Mouse (Mus musculus): ENCODE measurements around the gene Mettl24. TPM values are rescaled to one million over a fixed set of nuclear protein-coding genes. Genes with fewer than 3 reads are reported as not detected.

Gene Mettl24
- polyA plus RNA-seq (2011; ENCODE audit: insufficient read depth, insufficient read length, low replicate concordance, missing spikeins) = not detected in 2 replicates

DNA sequence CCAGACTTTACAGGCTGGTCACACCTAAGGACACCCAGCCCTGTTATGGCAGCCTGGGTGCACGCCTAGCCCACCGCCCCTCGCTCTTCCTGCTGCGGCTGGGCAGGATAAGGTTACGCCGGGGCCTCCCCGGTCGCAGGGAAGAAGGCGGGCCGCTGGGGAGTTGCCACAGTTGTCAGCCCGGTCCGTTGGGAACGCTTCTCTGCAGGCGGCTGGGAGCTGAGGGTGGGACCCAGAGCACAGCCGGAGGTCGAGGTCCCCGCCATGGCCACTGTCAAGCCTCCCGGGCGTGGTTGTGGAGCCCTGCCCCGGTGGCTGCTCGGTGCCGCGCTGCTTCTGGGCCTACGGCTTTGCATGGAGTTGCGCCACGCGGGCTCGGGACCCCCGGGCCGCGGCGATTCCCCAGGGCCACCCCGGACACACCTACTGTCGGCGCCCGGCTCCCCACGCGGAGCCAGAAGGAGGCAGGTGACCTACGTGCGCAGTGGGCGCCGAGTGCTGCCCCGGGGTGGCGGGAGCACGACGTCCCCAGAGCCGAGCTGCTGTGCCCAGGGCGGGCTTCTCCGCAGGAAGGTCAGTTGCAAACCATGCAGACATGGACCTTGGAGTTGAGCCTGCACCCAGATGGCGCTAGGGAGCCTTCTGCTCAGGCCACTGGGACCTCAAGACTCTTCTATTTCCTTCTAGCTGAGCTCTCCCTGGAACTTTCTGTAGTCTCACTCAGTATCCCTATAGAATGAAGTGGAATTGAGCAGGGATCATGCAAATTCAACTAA is at the start of gene Mettl24:
Gene Mettl24, plus strand, starts transcription at position 191 of the 776 bp plus-strand sequence.
- H3K4me3 ChIP-seq (replicated peaks; ENCODE audit: control insufficient read depth, low read depth, low read length) = no peak within 1 kb of the TSS
- under 1% methylated on average over 50 of the region's 50 CpGs for WGBS
- TF ChIP-seq CTCF (IDR thresholded peaks at IDR 0.05; ENCODE audit: control insufficient read depth, insufficient read depth, low read length) (no peak; the same call in 1 of the 2 replicates), POLR2A (IDR thresholded peaks at IDR 0.05; ENCODE audit: borderline replicate concordance, control insufficient read depth, low read depth, low read length) (no peak)
- no peak within 1 kb of the TSS for H3K27ac ChIP-seq (ENCODE audit: control insufficient read depth, insufficient read depth, low read depth, low read length, poor library complexity)
- no peaks in the 10 kb centered on the region; the same call in 1 of the 2 replicates for H3K4me1 ChIP-seq (ENCODE audit: control insufficient read depth, insufficient read depth, low read length)

DNA sequence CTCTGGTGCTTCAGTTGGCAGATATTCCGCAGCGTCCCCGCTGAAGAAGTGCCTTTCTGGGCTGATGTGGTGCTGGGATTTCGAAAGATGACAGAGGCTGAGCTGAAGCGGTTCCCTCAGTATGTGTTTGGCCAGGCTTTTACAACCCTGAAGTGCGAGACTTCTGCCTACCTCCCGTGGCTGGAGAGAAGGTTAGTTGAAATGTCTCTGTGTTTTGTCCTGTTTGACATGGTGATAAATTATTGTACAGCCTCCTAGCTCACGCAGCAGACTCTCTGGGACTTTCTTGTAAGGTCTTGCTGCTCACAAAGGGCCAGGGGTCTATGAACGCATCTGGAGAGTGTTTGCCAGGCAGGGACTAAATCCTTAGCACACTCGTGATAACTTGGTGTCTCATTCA is 45.8 kb upstream of the Mettl24 start:
- WGBS = 60% methylated on average over 10 of the region's 10 CpGs
- Histone ChIP-seq H3K4me3 (replicated peaks; ENCODE audit: control insufficient read depth, low read depth, low read length) (no peak overlapping the region), H3K4me1 (ENCODE audit: control insufficient read depth, insufficient read depth, low read length) (no peaks in the 10 kb centered on the region), H3K27ac (ENCODE audit: control insufficient read depth, insufficient read depth, low read depth, low read length, poor library complexity) (no peak overlapping the region)
- TF ChIP-seq POLR2A (IDR thresholded peaks at IDR 0.05; ENCODE audit: borderline replicate concordance, control insufficient read depth, low read depth, low read length) = no peak
- no peak for TF ChIP-seq CTCF (IDR thresholded peaks at IDR 0.05; ENCODE audit: control insufficient read depth, insufficient read depth, low read length)

DNA sequence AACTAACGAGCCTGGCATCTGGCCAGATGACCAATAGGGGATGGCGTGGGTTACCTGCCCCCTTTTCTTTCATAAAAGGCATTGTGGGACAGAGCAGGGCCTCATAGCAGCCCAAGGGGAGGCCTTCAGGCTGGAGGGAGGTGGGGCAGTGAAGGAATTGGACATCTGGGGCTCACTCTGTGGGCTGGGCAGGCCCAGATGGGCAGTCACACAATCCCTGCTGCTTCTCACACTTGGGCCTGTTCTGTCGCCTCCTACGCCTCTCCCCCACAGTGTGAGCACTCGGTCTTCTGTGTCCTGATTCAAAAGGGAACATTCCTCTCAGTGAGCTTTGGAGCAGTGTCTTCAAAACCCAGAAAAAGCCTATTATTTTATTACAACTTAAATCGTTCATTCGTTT is 44.8 kb upstream of the Mettl24 start:
- no peak for TF ChIP-seq POLR2A (IDR thresholded peaks at IDR 0.05; ENCODE audit: borderline replicate concordance, control insufficient read depth, low read depth, low read length)
- no peak for TF ChIP-seq CTCF (IDR thresholded peaks at IDR 0.05; ENCODE audit: control insufficient read depth, insufficient read depth, low read length)
- no peaks in the 10 kb centered on the region for H3K4me1 ChIP-seq (ENCODE audit: control insufficient read depth, insufficient read depth, low read length)
- 77% methylated on average over 7 of the region's 7 CpGs for WGBS
- H3K27ac ChIP-seq (ENCODE audit: control insufficient read depth, insufficient read depth, low read depth, low read length, poor library complexity) = no peak overlapping the region
- no peak overlapping the region for H3K4me3 ChIP-seq (replicated peaks; ENCODE audit: control insufficient read depth, low read depth, low read length)

DNA sequence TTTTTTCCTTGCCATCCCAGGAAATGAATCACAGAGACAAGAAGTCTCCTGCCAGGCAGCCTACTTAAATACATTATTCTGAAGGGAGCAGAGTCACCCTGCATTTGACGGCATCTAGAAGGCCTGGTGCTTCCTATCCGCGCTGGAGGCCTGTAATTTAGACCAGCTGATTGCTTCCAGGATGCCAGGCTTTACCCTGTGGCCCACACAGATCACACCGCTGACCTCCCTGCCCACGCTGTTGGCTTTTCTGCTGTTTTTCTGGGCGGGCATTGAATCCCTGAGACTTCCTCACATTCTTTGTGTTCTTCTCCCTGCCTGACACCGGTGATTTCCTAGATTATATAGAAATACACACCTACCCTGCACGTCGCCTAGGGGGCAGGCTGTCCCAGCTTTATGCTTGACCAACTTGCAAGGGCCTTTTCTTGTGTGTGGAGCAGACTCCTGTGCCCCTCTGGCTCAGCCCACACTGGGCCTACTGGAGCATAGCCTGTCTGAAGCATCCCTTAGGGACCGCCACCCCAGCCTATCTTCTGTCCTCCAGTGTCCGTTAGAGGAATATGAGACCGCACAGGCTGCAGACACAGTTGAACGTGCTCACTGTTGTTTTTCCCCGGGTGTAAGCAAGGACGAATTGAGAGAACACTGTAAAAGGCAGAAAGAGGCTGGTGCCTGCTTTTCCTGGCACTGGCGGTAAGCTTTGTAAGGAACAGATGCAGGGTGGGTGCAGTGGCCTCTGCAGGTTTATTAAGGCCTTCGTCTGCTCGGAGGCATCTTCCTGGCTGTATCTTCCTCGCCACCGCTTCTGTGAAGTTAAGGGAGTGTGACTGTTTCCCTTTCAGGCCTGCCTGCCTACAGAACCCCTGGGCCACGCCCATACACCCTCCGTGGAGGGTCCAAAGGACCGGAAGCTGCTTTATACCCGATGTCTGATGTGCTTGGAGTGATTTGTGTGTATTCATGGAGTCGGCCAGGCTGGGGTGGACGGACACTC is 44.0 kb upstream of the Mettl24 start:
- no peak overlapping the region for H3K4me3 ChIP-seq (replicated peaks; ENCODE audit: control insufficient read depth, low read depth, low read length)
- H3K27ac ChIP-seq (ENCODE audit: control insufficient read depth, insufficient read depth, low read depth, low read length, poor library complexity) = no peak overlapping the region
- H3K4me1 ChIP-seq (ENCODE audit: control insufficient read depth, insufficient read depth, low read length) = no peaks in the 10 kb centered on the region
- TF ChIP-seq POLR2A (IDR thresholded peaks at IDR 0.05; ENCODE audit: borderline replicate concordance, control insufficient read depth, low read depth, low read length) (no peak), CTCF (IDR thresholded peaks at IDR 0.05; ENCODE audit: control insufficient read depth, insufficient read depth, low read length) (no peak)
- 77% methylated on average over 26 of the region's 26 CpGs for WGBS

DNA sequence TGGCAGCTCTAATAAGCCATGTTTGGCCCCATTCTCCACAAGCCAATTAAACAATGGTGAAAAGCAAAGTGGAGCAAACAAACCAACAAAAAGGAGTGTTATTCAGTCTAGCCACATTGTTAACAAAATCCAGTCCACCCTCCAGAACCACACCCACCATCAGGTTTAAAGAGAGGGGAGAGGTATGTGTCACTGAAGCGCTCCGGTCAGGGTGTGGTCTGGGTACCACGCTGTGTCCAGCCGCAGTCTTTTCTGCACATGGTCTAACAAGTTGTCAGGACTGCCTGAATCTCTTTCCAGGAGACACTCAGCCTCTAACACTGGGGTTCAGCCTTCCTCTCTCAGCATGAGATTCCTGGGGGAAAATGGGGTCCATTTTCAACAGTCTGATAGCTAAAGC is 42.7 kb upstream of the Mettl24 start:
- Histone ChIP-seq H3K27ac (ENCODE audit: control insufficient read depth, insufficient read depth, low read depth, low read length, poor library complexity) (no peak overlapping the region), H3K4me3 (replicated peaks; ENCODE audit: control insufficient read depth, low read depth, low read length) (no peak overlapping the region), H3K4me1 (ENCODE audit: control insufficient read depth, insufficient read depth, low read length) (no peaks in the 10 kb centered on the region)
- no peak for TF ChIP-seq POLR2A (IDR thresholded peaks at IDR 0.05; ENCODE audit: borderline replicate concordance, control insufficient read depth, low read depth, low read length)
- no peak for TF ChIP-seq CTCF (IDR thresholded peaks at IDR 0.05; ENCODE audit: control insufficient read depth, insufficient read depth, low read length)
- WGBS = 92% methylated on average over 4 of the region's 4 CpGs

DNA sequence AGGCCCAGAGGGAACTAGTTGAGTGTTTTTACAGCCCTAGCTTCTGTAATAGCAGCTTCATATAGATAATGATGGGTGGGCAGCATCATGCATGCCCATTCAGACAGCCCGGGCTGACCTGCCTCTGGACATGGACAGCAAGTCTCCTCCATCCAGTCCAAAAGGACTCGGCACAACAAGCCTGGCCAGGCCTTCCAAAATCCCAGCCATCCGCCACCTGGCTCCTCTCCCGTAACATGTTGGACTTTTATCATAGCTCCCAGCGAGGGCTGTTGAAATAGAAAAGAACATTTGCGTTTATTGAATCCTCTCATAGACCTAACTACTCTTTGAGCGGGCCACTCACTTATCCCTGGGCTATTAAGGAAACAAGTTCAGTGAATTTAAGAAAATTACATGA is 41.2 kb upstream of the Mettl24 start:
- no peak for TF ChIP-seq CTCF (IDR thresholded peaks at IDR 0.05; ENCODE audit: control insufficient read depth, insufficient read depth, low read length)
- no peak for TF ChIP-seq POLR2A (IDR thresholded peaks at IDR 0.05; ENCODE audit: borderline replicate concordance, control insufficient read depth, low read depth, low read length)
- Histone ChIP-seq H3K4me3 (replicated peaks; ENCODE audit: control insufficient read depth, low read depth, low read length) (no peak overlapping the region), H3K4me1 (ENCODE audit: control insufficient read depth, insufficient read depth, low read length) (no peaks in the 10 kb centered on the region), H3K27ac (ENCODE audit: control insufficient read depth, insufficient read depth, low read depth, low read length, poor library complexity) (no peak overlapping the region)
- 88% methylated on average over 7 of the region's 7 CpGs for WGBS

DNA sequence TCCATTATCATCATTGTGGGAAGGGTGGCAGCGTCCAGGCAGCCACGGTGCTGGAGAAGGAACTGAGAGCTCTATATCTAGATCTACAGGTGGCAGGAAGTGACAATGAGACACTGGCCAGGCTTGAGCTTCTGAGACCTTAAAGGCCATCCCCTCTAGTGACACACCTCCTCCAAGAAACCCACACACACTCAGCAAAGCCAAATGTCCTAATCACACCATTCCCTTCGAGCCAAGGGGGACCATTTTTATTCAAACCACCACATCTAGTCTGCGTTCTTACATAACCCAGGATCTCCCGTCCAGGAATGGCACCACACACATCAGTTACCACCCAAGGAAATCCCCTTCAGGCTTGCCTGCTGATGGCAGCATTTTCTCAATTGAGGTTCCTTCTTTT is 40.0 kb upstream of the Mettl24 start:
- 47% methylated on average over 5 of the region's 5 CpGs for WGBS
- Histone ChIP-seq H3K27ac (ENCODE audit: control insufficient read depth, insufficient read depth, low read depth, low read length, poor library complexity) (no peak overlapping the region), H3K4me3 (replicated peaks; ENCODE audit: control insufficient read depth, low read depth, low read length) (no peak overlapping the region), H3K4me1 (ENCODE audit: control insufficient read depth, insufficient read depth, low read length) (no peaks in the 10 kb centered on the region)
- TF ChIP-seq POLR2A (IDR thresholded peaks at IDR 0.05; ENCODE audit: borderline replicate concordance, control insufficient read depth, low read depth, low read length) = no peak
- no peak for TF ChIP-seq CTCF (IDR thresholded peaks at IDR 0.05; ENCODE audit: control insufficient read depth, insufficient read depth, low read length)

DNA sequence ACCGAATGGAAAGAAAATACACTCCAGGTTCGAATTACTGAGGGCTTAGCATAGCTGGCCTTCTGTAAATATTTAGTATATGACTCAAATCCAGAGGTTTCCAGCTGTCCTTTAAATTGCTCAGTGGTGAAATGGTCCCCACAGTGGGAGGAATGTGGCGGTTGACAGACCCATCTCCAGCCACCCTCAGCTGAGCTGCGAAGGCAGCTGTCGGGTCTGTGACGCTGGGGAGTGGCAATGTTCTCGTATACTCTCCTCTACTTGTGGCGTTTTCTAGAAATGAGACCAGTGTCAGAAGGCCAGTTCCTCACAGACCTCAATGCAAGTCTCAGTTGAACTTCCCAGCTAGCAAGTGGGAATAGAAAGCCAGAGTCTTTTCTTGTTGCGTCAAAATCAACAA is 38.6 kb upstream of the Mettl24 start:
- no peak for TF ChIP-seq POLR2A (IDR thresholded peaks at IDR 0.05; ENCODE audit: borderline replicate concordance, control insufficient read depth, low read depth, low read length)
- no peaks in the 10 kb centered on the region for H3K4me1 ChIP-seq (ENCODE audit: control insufficient read depth, insufficient read depth, low read length)
- 77% methylated on average over 9 of the region's 9 CpGs for WGBS
- H3K27ac ChIP-seq (ENCODE audit: control insufficient read depth, insufficient read depth, low read depth, low read length, poor library complexity) = no peak overlapping the region
- no peak overlapping the region for H3K4me3 ChIP-seq (replicated peaks; ENCODE audit: control insufficient read depth, low read depth, low read length)
